Mouse (Mus musculus) forebrain, embryonic 10.5 days (tissue): Measurements from ENCODE around the gene Scai. TPM values are rescaled to one million over a fixed set of nuclear protein-coding genes. Genes with fewer than 3 reads are reported as not detected.

ENCODE experiments used
- DNase-seq: peaks from one replicate; pipeline ENCODE4 v3.0.0-alpha.2; 2017; ENCODE audit warnings: low spot score; ENCODE audit errors: extremely low spot score
- H3K27ac ChIP-seq: fragments of 300-500 bp; sonication (generic); 2 replicates; pipeline ENCODE4 v1.5.1; 2016; ENCODE audit warnings: mild to moderate bottlenecking
- H3K27me3 ChIP-seq: fragments of 300-500 bp; sonication (generic); 2 replicates; pipeline ENCODE4 v1.6.1; 2016; ENCODE audit warnings: mild to moderate bottlenecking; ENCODE audit not compliant: poor library complexity, severe bottlenecking
- H3K36me3 ChIP-seq: fragments of 300-500 bp; sonication (generic); replicated peaks from 2 replicates; pipeline ENCODE4 v1.6.1; 2016; ENCODE audit warnings: mild to moderate bottlenecking, moderate library complexity
- H3K4me1 ChIP-seq: fragments of 300-500 bp; sonication (generic); 2 replicates; pipeline ENCODE4 v1.6.1; 2016
- H3K4me3 ChIP-seq: fragments of 300-500 bp; sonication (generic); 2 replicates; pipeline ENCODE4 v1.5.1; 2016; ENCODE audit warnings: mild to moderate bottlenecking, moderate library complexity
- H3K9me3 ChIP-seq: fragments of 300-500 bp; sonication (generic); 2 replicates; pipeline ENCODE4 v1.6.1; 2016; ENCODE audit warnings: mild to moderate bottlenecking, moderate library complexity
- WGBS: fragments of 180-500 bp; shearing (Covaris S2); methylation state at CpG from one replicate; pipeline ENCODE4 v1.1.7; 2016; 5-methylcytosine and 5-hydroxymethylcytosine counted together
- polyA plus RNA-seq: library from polyadenylated mRNA; unstranded; fragments of >200 nt; fragmentation: Nextera tagmentation; extraction: Ambion mirVana; gene quantifications from 2 replicates; pipeline ENCODE4 v1.2.1, GENCODE M21; 2016

The Scai gene
- polyA plus RNA-seq, 1 experiment from 2014 or later, result 10.4 TPM

DNA sequence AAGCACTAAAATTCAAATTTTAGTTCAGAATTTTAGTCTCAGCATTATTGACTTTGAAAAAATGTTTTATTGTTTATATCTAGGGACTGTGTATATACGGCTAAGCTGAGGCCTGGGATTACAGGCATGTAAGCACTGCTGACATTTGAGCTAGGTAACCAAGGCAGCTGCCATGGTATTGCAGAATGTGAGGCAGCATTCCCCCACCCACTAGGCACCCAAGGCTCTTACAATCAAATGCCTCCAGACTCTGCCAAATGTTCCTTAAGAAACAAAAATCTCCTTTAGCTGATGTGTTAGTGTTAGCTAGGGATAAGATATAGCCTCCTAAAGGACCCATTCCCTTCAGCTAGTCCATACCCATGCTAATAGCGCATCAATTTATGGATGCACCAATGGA is 6.9 kb downstream of the Scai start:
- no peak for DNase-seq
- no peaks in the 10 kb centered on the region for H3K9me3 ChIP-seq
- H3K4me1 ChIP-seq, result peaks cover 2% of the 10 kb centered on the region
- no peak overlapping the region for H3K27ac ChIP-seq
- no peak overlapping the region for H3K4me3 ChIP-seq
- peaks cover 81% of the 10 kb centered on the region for H3K36me3 ChIP-seq
- WGBS, result 89% methylated on average over 2 of the region's 2 CpGs
- H3K27me3 ChIP-seq, result no peaks in the 10 kb centered on the region

DNA sequence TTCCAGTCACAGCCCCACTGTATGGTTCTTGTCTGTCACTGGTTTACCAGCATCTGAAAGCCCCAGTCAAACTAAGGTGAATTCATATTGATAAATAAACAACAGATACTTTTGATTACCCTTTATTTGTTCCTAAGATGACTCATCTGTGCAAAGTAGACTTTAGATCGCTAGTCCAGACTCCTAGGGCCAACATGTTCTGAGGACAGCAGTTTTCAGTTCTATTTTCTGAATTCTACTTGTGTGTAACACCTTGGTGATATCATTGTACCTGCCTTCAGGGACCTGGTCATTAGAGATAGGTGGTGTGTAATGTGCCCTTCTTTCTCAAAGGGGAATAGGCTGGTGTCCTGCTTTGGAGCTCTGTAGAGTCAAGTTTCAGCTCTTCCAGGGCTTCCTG is 29.5 kb downstream of the Scai start:
- no peak for DNase-seq
- Histone ChIP-seq H3K9me3 (no peaks in the 10 kb centered on the region), H3K4me3 (no peak overlapping the region), H3K4me1 (no peaks in the 10 kb centered on the region), H3K36me3 (peaks cover 23% of the 10 kb centered on the region), H3K27me3 (no peaks in the 10 kb centered on the region), H3K27ac (no peak overlapping the region)
- 96% methylated on average over 1 of the region's 1 CpGs for WGBS

DNA sequence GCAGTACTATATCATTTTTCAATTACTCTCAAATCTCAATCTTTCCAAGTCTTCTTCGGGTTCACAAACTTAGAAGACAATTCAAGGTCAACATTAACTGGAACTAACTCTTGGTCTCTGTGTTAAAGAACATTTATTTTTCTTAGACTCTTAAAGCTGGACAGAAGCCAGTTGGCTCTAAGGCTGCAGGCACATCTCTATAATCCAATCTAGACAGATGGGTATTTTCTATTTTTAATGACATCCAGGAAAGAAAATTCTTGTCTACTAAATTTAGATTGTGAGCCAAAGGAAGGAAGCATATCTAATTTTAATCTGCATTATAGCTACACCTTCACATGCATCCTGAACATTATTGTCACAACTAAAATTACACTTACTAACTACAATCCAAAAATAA is 32.6 kb downstream of the Scai start:
- Histone ChIP-seq H3K4me1 (no peaks in the 10 kb centered on the region), H3K36me3 (peaks cover 26% of the 10 kb centered on the region), H3K27me3 (no peaks in the 10 kb centered on the region), H3K9me3 (no peaks in the 10 kb centered on the region), H3K4me3 (no peak overlapping the region), H3K27ac (no peak overlapping the region)
- no peak for DNase-seq
- WGBS, result 97% methylated on average over 1 of the region's 1 CpGs

DNA sequence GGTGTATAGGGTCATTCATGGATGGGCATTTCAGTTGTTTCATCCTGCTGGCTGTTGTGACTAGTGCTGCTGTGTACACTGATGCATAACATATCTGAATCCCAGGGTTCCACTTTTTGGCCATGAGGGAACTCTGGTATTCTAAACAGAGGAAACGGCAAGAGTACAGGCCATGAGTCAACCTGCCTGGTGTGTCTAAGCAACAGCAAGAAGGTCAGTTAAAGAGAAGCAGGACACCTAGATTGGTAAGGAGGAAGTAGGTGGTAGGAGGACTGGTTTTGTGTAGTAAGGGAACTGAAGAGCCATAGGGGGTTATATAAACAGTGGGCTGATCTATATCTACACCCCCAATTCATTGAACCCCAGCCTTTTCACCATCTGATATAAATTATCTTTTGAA is 33.7 kb downstream of the Scai start:
- 97% methylated on average over 1 of the region's 1 CpGs for WGBS
- peaks cover 23% of the 10 kb centered on the region for H3K36me3 ChIP-seq
- H3K4me1 ChIP-seq, result no peaks in the 10 kb centered on the region
- H3K27ac ChIP-seq, result no peak overlapping the region
- no peak overlapping the region for H3K4me3 ChIP-seq
- no peaks in the 10 kb centered on the region for H3K27me3 ChIP-seq
- no peak for DNase-seq
- no peaks in the 10 kb centered on the region for H3K9me3 ChIP-seq

DNA sequence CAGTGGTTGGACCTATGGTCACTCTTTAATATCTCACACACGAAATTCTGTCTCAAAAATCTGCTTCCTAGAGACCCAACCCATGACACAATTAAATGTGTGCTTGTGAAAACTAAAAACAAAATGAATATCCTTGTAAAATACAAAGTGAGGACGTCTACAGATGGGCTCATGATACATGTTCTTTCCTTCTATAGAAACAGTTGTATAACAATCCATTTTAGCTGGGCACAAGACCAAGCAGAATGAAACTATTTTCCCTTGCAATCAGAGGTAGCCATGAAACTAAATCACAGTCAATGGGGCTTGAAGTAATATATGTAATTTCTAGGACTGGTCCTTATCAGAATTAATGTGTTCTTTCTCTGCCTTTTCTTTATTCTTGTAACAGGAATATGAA is 39.6 kb downstream of the Scai start:
- Histone ChIP-seq H3K4me3 (no peak overlapping the region), H3K4me1 (no peaks in the 10 kb centered on the region), H3K9me3 (no peaks in the 10 kb centered on the region), H3K36me3 (peaks cover 23% of the 10 kb centered on the region), H3K27ac (no peak overlapping the region), H3K27me3 (no peaks in the 10 kb centered on the region)
- 75% methylated on average over 2 of the region's 2 CpGs for WGBS
- no peak for DNase-seq

DNA sequence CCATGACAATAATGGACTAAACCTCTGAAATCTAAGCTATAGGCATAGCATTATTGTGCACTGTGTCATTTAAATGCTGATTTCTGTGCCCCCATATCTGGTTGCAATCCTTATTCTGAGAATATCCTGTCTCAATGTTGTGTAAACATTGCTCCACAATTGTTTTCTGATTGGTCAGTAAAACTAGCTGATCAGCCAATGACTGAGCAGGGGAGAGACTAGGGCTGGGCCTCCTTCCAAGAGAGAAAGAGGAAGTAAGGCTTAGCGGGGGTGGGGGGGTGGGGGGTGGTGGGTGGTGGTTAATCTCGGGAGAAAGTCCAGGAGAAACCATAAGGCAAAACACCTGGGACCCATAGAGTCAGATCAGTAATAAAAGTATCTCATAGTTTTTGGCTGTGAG is 42.5 kb downstream of the Scai start:
- Histone ChIP-seq H3K4me1 (no peaks in the 10 kb centered on the region), H3K27ac (no peak overlapping the region), H3K4me3 (no peak overlapping the region), H3K36me3 (peaks cover 18% of the 10 kb centered on the region), H3K9me3 (no peaks in the 10 kb centered on the region), H3K27me3 (no peaks in the 10 kb centered on the region)
- 67% methylated on average over 2 of the region's 2 CpGs for WGBS
- no peak for DNase-seq

DNA sequence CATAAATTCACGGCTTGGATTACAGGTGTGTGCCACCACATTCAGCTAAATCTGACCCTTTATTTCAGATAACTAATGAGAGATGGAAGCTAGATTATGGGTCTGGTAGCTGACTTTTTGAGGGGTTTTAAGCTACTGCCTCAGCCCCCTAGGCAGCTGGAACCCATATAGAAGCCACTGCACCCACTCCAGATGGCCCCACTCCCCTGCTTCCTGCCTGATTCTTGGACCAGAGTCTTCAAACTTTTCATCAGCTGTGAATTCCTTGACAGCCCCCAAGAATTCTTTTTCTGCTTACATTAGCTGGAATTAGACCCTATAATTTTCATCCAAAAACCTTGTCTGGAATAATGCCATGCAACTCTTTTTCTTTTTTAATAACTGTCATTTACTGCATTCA is 44.1 kb downstream of the Scai start:
- Histone ChIP-seq H3K4me3 (no peak overlapping the region), H3K36me3 (peaks cover 16% of the 10 kb centered on the region), H3K27me3 (no peaks in the 10 kb centered on the region), H3K4me1 (no peaks in the 10 kb centered on the region), H3K9me3 (no peaks in the 10 kb centered on the region), H3K27ac (no peak overlapping the region)
- no peak for DNase-seq
- WGBS, result 91% methylated on average over 1 of the region's 1 CpGs

DNA sequence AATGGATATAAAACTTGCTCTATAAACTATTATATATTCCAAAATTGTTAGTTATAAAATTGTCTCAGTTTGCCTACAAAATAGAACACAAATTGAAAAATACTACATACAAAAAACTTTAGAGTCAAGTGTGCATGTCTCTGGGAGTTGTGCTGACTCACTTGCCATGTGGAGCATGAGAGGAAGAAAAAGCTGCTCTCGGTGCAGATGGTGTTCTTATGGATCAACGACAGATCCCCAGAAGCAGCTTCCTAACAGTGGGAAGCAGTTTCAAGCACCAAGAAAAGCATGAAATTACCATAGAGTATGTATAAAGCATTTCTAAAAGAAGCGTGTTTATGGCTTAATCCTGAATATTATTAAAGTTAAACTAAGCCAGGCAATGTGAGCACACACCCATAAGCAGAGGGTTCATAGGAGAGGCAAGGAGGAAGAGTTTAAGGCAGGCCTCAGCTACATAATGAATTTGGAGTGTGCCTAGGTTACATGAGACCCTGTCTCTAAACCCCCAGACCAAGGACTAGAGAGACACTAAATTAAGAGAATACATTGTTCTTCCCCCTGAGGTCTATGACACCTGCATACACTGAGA is 48.1 kb downstream of the Scai start:
- no peak for DNase-seq
- Histone ChIP-seq H3K36me3 (peaks cover 6% of the 10 kb centered on the region), H3K27ac (no peak overlapping the region), H3K9me3 (no peaks in the 10 kb centered on the region), H3K4me3 (no peak overlapping the region), H3K27me3 (no peaks in the 10 kb centered on the region), H3K4me1 (no peaks in the 10 kb centered on the region)
- WGBS, result 93% methylated on average over 3 of the region's 3 CpGs

DNA sequence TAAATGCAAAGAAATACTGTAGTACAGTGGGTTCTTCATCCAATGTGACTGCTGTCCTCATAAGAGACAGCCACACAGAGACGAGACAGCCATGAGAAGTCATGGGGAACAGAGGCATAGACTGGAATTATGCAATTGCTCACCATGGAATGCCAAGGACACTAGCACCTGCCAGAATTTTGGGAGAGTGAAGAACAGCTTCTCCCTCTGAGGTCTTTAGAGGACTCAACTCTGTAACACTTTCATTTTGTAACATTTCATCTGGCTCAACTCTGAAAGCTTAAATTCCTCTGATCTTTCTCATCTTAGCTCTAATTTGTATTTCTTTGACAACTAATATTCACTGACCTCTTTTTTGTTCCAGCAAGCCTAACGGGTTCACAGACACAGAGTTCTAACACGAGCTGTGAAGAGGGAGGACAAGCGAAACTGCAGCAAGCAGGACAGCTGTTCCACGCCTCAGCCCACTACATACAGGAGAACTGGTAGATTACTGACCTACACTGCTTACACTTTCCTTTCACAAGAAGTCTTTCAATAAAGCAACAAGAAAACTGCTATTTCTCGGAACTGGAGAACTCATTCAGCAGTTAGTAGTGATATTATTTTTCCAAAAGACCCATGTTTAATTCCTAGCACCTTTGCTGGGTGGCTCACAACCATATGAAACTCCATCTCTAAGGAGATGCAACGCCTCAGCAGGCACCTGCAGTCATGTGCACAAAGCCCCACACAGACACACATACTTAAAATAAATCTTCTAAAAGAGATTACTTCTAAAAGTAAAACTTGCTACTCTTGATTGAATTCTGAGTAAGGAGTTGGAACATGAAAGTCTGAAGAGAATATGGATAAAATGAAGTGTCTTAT is 49.7 kb downstream of the Scai start:
- no peak overlapping the region for H3K27ac ChIP-seq
- 91% methylated on average over 7 of the region's 7 CpGs for WGBS
- no peaks in the 10 kb centered on the region for H3K9me3 ChIP-seq
- no peak overlapping the region for H3K4me3 ChIP-seq
- peaks cover 5% of the 10 kb centered on the region; the same call in 1 of the 2 replicates for H3K36me3 ChIP-seq
- DNase-seq, result no peak
- H3K4me1 ChIP-seq, result no peaks in the 10 kb centered on the region
- H3K27me3 ChIP-seq, result no peaks in the 10 kb centered on the region

DNA sequence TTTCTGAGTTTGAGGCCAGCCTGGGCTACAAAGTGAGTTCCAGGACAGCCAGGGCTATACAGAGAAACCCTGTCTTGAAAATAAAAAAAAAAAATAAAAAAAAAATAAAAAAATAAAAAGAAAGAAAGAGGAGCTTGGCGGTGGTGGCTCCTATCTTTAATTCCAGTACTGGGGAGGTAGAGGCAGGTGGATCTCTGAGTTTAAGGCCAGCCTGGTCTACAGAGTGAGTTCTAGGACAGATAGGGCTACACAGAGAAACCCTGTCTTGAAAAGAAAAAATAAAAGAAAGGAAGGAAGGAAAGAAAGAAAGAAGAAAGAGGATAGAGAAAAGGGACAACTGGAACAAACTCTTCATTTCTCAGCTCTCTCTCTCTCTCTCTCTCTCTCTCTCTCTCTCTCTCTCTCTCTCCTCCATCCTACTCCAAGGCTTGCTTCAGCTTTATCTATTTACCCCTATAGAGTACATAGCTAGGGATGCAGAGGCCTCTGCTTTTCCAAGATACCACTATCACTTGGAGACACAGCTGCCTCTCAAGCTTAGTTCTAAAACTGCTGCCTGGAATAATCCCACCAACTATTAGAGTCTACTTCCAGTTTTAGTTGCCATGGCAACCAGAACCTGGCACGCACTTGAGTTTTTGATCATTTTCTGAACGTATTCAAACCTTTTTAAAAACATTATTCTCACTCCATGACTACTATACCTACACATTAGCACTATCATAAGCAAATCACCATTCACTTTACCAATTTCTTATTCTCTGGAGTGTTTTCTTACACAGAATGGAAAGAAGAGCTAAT is 60.8 kb downstream of the Scai start:
- Histone ChIP-seq H3K9me3 (no peaks in the 10 kb centered on the region), H3K4me3 (no peak overlapping the region), H3K27me3 (no peaks in the 10 kb centered on the region), H3K27ac (no peak overlapping the region), H3K4me1 (no peaks in the 10 kb centered on the region), H3K36me3 (peaks cover 18% of the 10 kb centered on the region)
- DNase-seq, result no peak
- 88% methylated on average over 3 of the region's 3 CpGs for WGBS

DNA sequence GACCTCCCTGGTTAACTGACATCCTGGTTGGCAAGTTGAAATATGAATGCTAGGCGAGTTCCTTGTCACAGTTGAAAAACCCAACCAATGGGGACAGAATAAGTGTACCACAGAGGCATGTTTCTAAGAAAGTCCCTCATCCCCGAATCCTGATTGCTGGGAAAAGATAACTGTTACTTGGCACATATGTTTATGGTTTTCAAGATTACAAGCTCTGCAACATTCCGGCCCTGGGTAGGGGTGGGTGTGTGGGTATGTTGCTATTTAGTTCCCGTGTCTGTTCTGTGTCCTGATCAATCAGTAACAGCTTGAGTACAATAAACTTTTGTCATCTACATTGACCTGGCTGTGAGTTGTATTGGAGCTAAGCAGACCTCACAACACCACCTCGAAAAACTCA is 66.4 kb downstream of the Scai start:
- 87% methylated on average over 5 of the region's 5 CpGs for WGBS
- DNase-seq, result no peak
- Histone ChIP-seq H3K36me3 (peaks cover 60% of the 10 kb centered on the region), H3K27me3 (no peaks in the 10 kb centered on the region), H3K4me1 (no peaks in the 10 kb centered on the region), H3K27ac (no peak overlapping the region), H3K4me3 (no peak overlapping the region), H3K9me3 (no peaks in the 10 kb centered on the region)

DNA sequence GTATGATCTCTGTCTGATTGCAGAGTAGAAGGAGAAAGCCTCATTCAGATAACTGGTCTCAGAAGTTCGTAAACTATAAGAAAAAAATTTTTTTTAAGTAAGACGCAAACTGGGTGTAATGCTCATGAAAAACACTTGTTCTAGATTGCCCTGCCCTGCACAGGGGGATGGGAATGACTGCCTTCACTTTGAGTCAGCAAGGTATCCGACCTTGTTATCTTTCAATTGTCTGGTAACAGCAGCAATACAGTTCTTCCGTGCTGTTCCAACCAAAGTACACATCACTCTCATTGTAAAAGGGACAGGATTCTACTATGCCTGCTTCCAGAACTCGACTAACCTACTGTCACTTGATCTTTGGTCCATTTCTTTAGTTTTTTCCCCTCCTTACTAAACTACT is 69.4 kb downstream of the Scai start:
- WGBS, result 92% methylated on average over 5 of the region's 5 CpGs
- H3K27me3 ChIP-seq, result no peaks in the 10 kb centered on the region
- H3K27ac ChIP-seq, result no peak overlapping the region
- H3K9me3 ChIP-seq, result no peaks in the 10 kb centered on the region
- no peak overlapping the region for H3K4me3 ChIP-seq
- peaks cover 82% of the 10 kb centered on the region for H3K36me3 ChIP-seq
- H3K4me1 ChIP-seq, result no peaks in the 10 kb centered on the region
- no peak for DNase-seq

DNA sequence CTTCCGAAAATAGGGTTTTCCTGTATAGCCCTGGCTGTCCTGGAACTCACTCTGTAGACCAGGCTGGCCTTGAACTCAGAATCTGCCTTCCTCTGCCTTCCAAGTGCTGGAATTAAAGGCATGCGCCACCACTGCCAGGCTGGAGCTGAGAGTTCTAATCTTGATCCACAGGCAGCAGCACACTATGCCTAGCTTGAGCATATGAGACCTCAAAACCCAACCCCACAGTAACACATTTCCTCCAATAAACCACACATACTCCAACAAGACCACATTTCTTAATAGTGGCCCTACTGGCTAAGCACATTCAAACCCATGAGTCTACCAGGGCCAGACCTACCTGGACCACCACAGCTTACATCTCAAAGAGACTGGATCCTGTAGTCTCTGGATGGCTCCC is 74.0 kb downstream of the Scai start:
- Histone ChIP-seq H3K4me1 (no peaks in the 10 kb centered on the region), H3K9me3 (no peaks in the 10 kb centered on the region), H3K4me3 (no peak overlapping the region), H3K27ac (no peak overlapping the region), H3K27me3 (no peaks in the 10 kb centered on the region), H3K36me3 (peaks cover 87% of the 10 kb centered on the region)
- no peak for DNase-seq
- WGBS, result 86% methylated on average over 2 of the region's 2 CpGs
